Comparison of ENCODE assay signal across 9 mouse cellular contexts in genomic region chr1:62664960-62665645, GRCm38 (mm10). TPM values are rescaled to one million over a fixed set of nuclear protein-coding genes. Genes with fewer than 3 reads are reported as not detected.
DNase-seq lines count a peak whose midpoint lies in the region; ATAC-seq and TF ChIP-seq lines count a peak whose summit lies in the region.
"Had no signal": no experiment of that assay in that cellular context is flagged by ENCODE, and none has a peak within 500 bp of the region (broad histone marks: within the 10 kb centered on the region; RNA-seq: fewer than 3 reads in every experiment).

No protein-coding gene starts in this region.

- H3K27me3 ChIP-seq in hindbrain, embryonic 16.5 days (replicated peaks; ENCODE audit: control insufficient read depth, insufficient read depth, low read length) = no peaks in the 10 kb centered on the region
- no peaks in the 10 kb centered on the region for H3K27me3 ChIP-seq in lung, embryonic 14.5 days (ENCODE audit: insufficient read depth, low read length)
- no peaks in the 10 kb centered on the region for H3K27me3 ChIP-seq in stomach, postnatal 0 days (ENCODE audit: control insufficient read depth, insufficient read depth, low read length)

- DNase-seq in left cerebral cortex, postnatal 4 days = peak; percentile 43
- DNase-seq in left cerebral cortex, adult 2 months (ENCODE audit: extremely low spot score in 1 of 2, low spot score in 2 of 2) = no peak
- DNase-seq in gastrocnemius, postnatal 14 days = peak; percentile 13
- DNase-seq in lung, embryonic 14.5 days = peak; percentile 73
- no peak for DNase-seq in stomach, postnatal 0 days (ENCODE audit: low spot score)
- no peak for DNase-seq in retina, embryonic 14.5 days (ENCODE audit: low spot score)

- WGBS in hindbrain, embryonic 16.5 days = 33% methylated on average over 8 of the region's 8 CpGs
- 35% methylated on average over 8 of the region's 8 CpGs for WGBS in lung, embryonic 14.5 days
- WGBS in stomach, postnatal 0 days = 37% methylated on average over 8 of the region's 8 CpGs

- intact Hi-C loops in left cerebral cortex, postnatal 4 days (cut with DNase I) = no loop called here
- intact Hi-C loops in left cerebral cortex, adult 2 months (cut with DNase I) = no loop called here
- intact Hi-C loops in gastrocnemius, postnatal 14 days (cut with DNase I; ENCODE audit: low total_unique reads) = no loop called here

- no peaks in the 10 kb centered on the region for H3K4me1 ChIP-seq in hindbrain, embryonic 16.5 days (ENCODE audit: control insufficient read depth, insufficient read depth, low read depth, low read length)
- H3K4me1 ChIP-seq in lung, embryonic 14.5 days (ENCODE audit: insufficient read depth) = peaks cover 4% of the 10 kb centered on the region; the same call in 1 of the 2 replicates
- H3K4me1 ChIP-seq in stomach, postnatal 0 days (replicated peaks; ENCODE audit: control insufficient read depth, insufficient read depth) = no peaks in the 10 kb centered on the region

- TF ChIP-seq CTCF in left cerebral cortex, adult 2 months (IDR thresholded peaks at IDR 0.05) = no peak
- TF ChIP-seq CTCF in lung, embryonic 14.5 days (IDR thresholded peaks at IDR 0.05; ENCODE audit: low read depth) = no peak
- TF ChIP-seq CTCF in stomach, postnatal 0 days (IDR thresholded peaks at IDR 0.05; ENCODE audit: low read depth) = no peak

- H3K27ac ChIP-seq in left cerebral cortex, adult 2 months = no peak overlapping the region
- H3K27ac ChIP-seq in hindbrain, embryonic 16.5 days (ENCODE audit: low read depth, low read length) = peak overlapping the region; percentile 54
- H3K27ac ChIP-seq in lung, embryonic 14.5 days (ENCODE audit: low read depth) = peak overlapping the region; percentile 79
- H3K27ac ChIP-seq in stomach, postnatal 0 days (replicated peaks) = peak overlapping the region; percentile 9; the same call in 1 of the 2 replicates

- no peaks in the 10 kb centered on the region for H3K9me3 ChIP-seq in hindbrain, embryonic 16.5 days (ENCODE audit: control insufficient read depth, low read length)
- H3K9me3 ChIP-seq in lung, embryonic 14.5 days (ENCODE audit: low read depth, low read length) = peaks cover 3% of the 10 kb centered on the region; the same call in 1 of the 2 replicates
- H3K9me3 ChIP-seq in stomach, postnatal 0 days (ENCODE audit: control insufficient read depth, low read length) = no peaks in the 10 kb centered on the region

- no peak overlapping the region for H3K4me3 ChIP-seq in left cerebral cortex, adult 2 months
- H3K4me3 ChIP-seq in hindbrain, embryonic 16.5 days (ENCODE audit: low read length) = no peak overlapping the region
- H3K4me3 ChIP-seq in lung, embryonic 14.5 days (ENCODE audit: low read depth, low read length) = no peak overlapping the region
- no peak overlapping the region for H3K4me3 ChIP-seq in stomach, postnatal 0 days (ENCODE audit: low read depth, low read length)

- no peaks in the 10 kb centered on the region for H3K36me3 ChIP-seq in hindbrain, embryonic 16.5 days (ENCODE audit: control insufficient read depth, insufficient read depth, low read length)
- no peaks in the 10 kb centered on the region for H3K36me3 ChIP-seq in lung, embryonic 14.5 days (ENCODE audit: insufficient read depth)
- no peaks in the 10 kb centered on the region for H3K36me3 ChIP-seq in stomach, postnatal 0 days (ENCODE audit: control insufficient read depth, insufficient read depth, low read length)

- ATAC-seq in hindbrain, embryonic 16.5 days = peak; percentile 93
- peak; percentile 92 for ATAC-seq in lung, embryonic 14.5 days (ENCODE audit: insufficient read depth)
- ATAC-seq in stomach, postnatal 0 days (ENCODE audit: low FRiP score, low TSS enrichment) = no peak
- ATAC-seq in monocyte, adult 5-6 weeks (replicated peaks; ENCODE audit: insufficient number of reproducible peaks, low FRiP score, low TSS enrichment, poor library complexity, severe bottlenecking) = no peak

- H3K9ac ChIP-seq in hindbrain, embryonic 16.5 days (ENCODE audit: low read depth, low read length) = no peak overlapping the region
- H3K9ac ChIP-seq in lung, embryonic 14.5 days = no peak overlapping the region
- H3K9ac ChIP-seq in stomach, postnatal 0 days (ENCODE audit: low read length) = no peak overlapping the region

- TF ChIP-seq EP300 in stomach, postnatal 0 days (optimal IDR thresholded peaks at IDR 0.05) = no peak

- H3K4me2 ChIP-seq in hindbrain, embryonic 16.5 days (ENCODE audit: low read length) = no peak overlapping the region
- 0 out of 2 replicates have a peak overlapping the region, but pooled peaks have one; percentile 10 for H3K4me2 ChIP-seq in lung, embryonic 14.5 days
- H3K4me2 ChIP-seq in stomach, postnatal 0 days (replicated peaks; ENCODE audit: low read depth) = peak overlapping the region; percentile 17; the same call in 1 of the 2 replicates

RNA-seq across cellular contexts. Expression of gene Nrp2, which starts 38.0 kb away (rescaled TPM):
- total RNA-seq in left cerebral cortex, postnatal 4 days (2021) = 10 to 100 TPM; 49.9 to 86.2 TPM
- total RNA-seq in left cerebral cortex, adult 2 months (2021) = 10 to 100 TPM; 32.8 to 34.7 TPM
- total RNA-seq in gastrocnemius, postnatal 14 days (2021) = 10 to 100 TPM; 13.3 to 14.2 TPM
- 22.7 and 31.5 TPM in 2 replicates for polyA plus RNA-seq in hindbrain, embryonic 16.5 days (2015; fragmentation: Nextera tagmentation; extraction: Ambion mirVana)
- 9.9 and 10.8 TPM in 2 replicates for polyA plus RNA-seq in lung, embryonic 14.5 days (2014; fragmentation: Nextera tagmentation; extraction: Ambion mirVana)
- 10.2 TPM in 2 replicates for polyA plus RNA-seq in stomach, postnatal 0 days (2015; fragmentation: Nextera tagmentation; extraction: Ambion mirVana)
- total RNA-seq in monocyte, adult 5-6 weeks (2017) = 4.5 to 7.1 TPM (median 5.0 TPM) in 3 replicates
- total RNA-seq: MEL had no signal

Comparison
In these comparisons a context has a peak if more than half of its experiments do, and no peak if none do; other contexts are left out.
1. DNase-seq: peak in left cerebral cortex, postnatal 4 days (single experiment), gastrocnemius, postnatal 14 days (single experiment) and lung, embryonic 14.5 days (single experiment); none in left cerebral cortex, adult 2 months (0 of 2), stomach, postnatal 0 days (single experiment) and retina, embryonic 14.5 days (single experiment).
2. ATAC-seq: peak in hindbrain, embryonic 16.5 days (single experiment) and lung, embryonic 14.5 days (single experiment); none in stomach, postnatal 0 days (single experiment) and monocyte, adult 5-6 weeks (single experiment).